Mouse (Mus musculus) heart, embryonic 15.5 days (tissue): ENCODE data around the gene Bace2. TPM values are rescaled to one million over a fixed set of nuclear protein-coding genes. Genes with fewer than 3 reads are reported as not detected.

Experiments used
- ATAC-seq: fragments of 200-750 bp; cut with Nextera tagmentation; replicated peaks from 2 replicates; pipeline ENCODE4 v1.8.0; 2017; ENCODE audit warnings: low read depth, moderate TSS enrichment; ENCODE audit not compliant: insufficient number of reproducible peaks, insufficient read depth, low FRiP score
- H3K27ac ChIP-seq: fragments of 300-500 bp; sonication (generic); 2 replicates; pipeline ENCODE4 v1.5.1; 2015; ENCODE audit warnings: mild to moderate bottlenecking, inconsistent platforms
- H3K27me3 ChIP-seq: fragments of 300-500 bp; sonication (generic); 2 replicates; pipeline ENCODE4 v1.6.1; 2015; ENCODE audit warnings: inconsistent platforms
- H3K36me3 ChIP-seq: fragments of 300-500 bp; sonication (generic); 2 replicates; pipeline ENCODE4 v1.6.1; 2015; ENCODE audit warnings: mild to moderate bottlenecking, inconsistent platforms
- H3K4me1 ChIP-seq: fragments of 300-500 bp; sonication (generic); replicated peaks from 2 replicates; pipeline ENCODE4 v1.6.1; 2015; ENCODE audit warnings: inconsistent platforms
- H3K4me2 ChIP-seq: fragments of 300-500 bp; sonication (generic); 2 replicates; pipeline ENCODE4 v1.6.1; 2015; ENCODE audit warnings: inconsistent platforms, mild to moderate bottlenecking, moderate library complexity
- H3K4me3 ChIP-seq: fragments of 300-500 bp; sonication (generic); 2 replicates; pipeline ENCODE4 v1.5.1; 2015; ENCODE audit warnings: mild to moderate bottlenecking, inconsistent platforms
- H3K9ac ChIP-seq: fragments of 300-500 bp; sonication (generic); 2 replicates; pipeline ENCODE4 v1.6.1; 2015; ENCODE audit warnings: mild to moderate bottlenecking, inconsistent platforms
- H3K9me3 ChIP-seq: fragments of 300-500 bp; sonication (generic); replicated peaks from 2 replicates; pipeline ENCODE4 v1.6.1; 2016; ENCODE audit warnings: inconsistent platforms
- WGBS: fragments of 180-500 bp; shearing (Covaris S2); methylation state at CpG from one replicate; pipeline ENCODE4 v1.1.7; 2015; ENCODE audit warnings: mixed read lengths; 5-methylcytosine and 5-hydroxymethylcytosine counted together
- polyA plus RNA-seq: library from polyadenylated mRNA; unstranded; fragments of >200 nt; fragmentation: Nextera tagmentation; extraction: Ambion mirVana; gene quantifications from 2 replicates; pipeline ENCODE4 v1.2.1, GENCODE M21; 2015

The Bace2 gene
- polyA plus RNA-seq, 1 experiment from 2014 or later = 49.2 TPM

- no peak overlapping the region for H3K27ac ChIP-seq
- H3K4me1 ChIP-seq = no peaks in the 10 kb centered on the region
- H3K9me3 ChIP-seq = no peaks in the 10 kb centered on the region
- H3K4me2 ChIP-seq = no peak overlapping the region
- ATAC-seq = no peak
- H3K4me3 ChIP-seq = no peak overlapping the region
- H3K9ac ChIP-seq = no peak overlapping the region
- H3K27me3 ChIP-seq = no peaks in the 10 kb centered on the region
- 61% methylated on average over 3 of the region's 3 CpGs for WGBS
- H3K36me3 ChIP-seq = no peaks in the 10 kb centered on the region
Observed at GRCm38 (mm10) chr16:97438191-97438590, 81.6 kb downstream of the Bace2 start.

- no peaks in the 10 kb centered on the region for H3K9me3 ChIP-seq
- H3K36me3 ChIP-seq = no peaks in the 10 kb centered on the region
- H3K27me3 ChIP-seq = no peaks in the 10 kb centered on the region
- no peak overlapping the region for H3K4me2 ChIP-seq
- no peak overlapping the region for H3K9ac ChIP-seq
- ATAC-seq = no peak
- H3K27ac ChIP-seq = no peak overlapping the region
- H3K4me3 ChIP-seq = no peak overlapping the region
- H3K4me1 ChIP-seq = no peaks in the 10 kb centered on the region
- 70% methylated on average over 9 of the region's 9 CpGs for WGBS
Observed at GRCm38 (mm10) chr16:97441967-97442366, 85.4 kb downstream of the Bace2 start.

DNA sequence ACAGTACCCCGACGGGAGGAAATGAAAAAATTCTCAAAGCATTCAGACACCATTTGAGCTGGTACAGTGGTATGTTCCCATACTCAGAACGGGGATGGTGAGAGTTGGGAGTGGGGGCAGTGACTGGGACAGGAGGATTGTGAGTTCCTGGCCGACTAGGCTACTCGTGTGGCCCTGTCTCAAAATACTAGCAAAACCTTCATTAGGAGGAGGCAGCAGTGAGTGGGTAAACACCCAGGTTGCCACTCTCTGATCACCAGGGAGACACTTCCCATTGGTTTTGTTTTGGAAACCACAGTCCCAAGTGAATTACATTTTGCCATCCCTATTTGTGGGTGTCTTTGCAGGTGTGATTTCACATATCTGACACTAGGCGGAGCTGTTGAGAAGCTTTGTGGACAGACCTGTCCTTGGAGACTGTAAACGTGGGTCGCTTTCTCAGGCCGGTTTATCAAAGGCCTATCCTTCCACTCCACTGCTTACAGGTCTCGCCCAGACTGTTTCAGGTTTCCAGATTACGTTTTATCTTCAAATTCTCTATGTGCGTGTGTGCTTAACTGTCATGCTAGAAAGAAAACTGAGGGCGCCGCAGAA lies 87.2 kb downstream of the Bace2 start:
- Histone ChIP-seq H3K27me3 (no peaks in the 10 kb centered on the region), H3K36me3 (no peaks in the 10 kb centered on the region), H3K27ac (no peak overlapping the region), H3K9ac (no peak overlapping the region), H3K4me2 (no peak overlapping the region), H3K4me3 (no peak overlapping the region), H3K9me3 (no peaks in the 10 kb centered on the region), H3K4me1 (no peaks in the 10 kb centered on the region)
- 45% methylated on average over 14 of the region's 14 CpGs for WGBS
- no peak; the same call in 1 of the 2 replicates for ATAC-seq

DNA sequence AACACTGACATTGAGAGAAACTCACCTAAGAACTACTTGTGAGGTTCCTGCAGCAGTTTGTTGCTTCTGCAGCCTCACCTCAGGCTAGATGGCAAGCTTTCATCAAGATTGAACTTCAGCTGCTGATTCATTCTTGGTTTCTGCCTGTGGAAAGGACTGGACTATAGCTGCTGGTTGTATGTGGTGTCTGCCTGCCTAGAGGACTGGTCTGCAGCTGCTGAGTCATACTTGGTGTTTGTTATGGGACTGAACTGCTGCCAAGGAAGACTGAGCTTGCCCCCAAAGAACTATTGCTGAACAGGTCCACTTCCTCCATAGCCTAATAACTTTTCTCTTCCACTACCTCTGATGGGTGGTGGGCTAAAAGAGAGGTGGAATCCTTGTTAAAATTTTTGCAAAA lies 90.8 kb downstream of the Bace2 start:
- Histone ChIP-seq H3K27ac (no peak overlapping the region), H3K36me3 (no peaks in the 10 kb centered on the region), H3K4me1 (no peaks in the 10 kb centered on the region), H3K4me3 (no peak overlapping the region), H3K9ac (no peak overlapping the region), H3K4me2 (no peak overlapping the region), H3K9me3 (no peaks in the 10 kb centered on the region), H3K27me3 (no peaks in the 10 kb centered on the region; the same call in 1 of the 2 replicates)
- no peak for ATAC-seq

- no peak for ATAC-seq
- no peak overlapping the region for H3K9ac ChIP-seq
- H3K27me3 ChIP-seq = no peaks in the 10 kb centered on the region
- no peaks in the 10 kb centered on the region for H3K9me3 ChIP-seq
- WGBS = 74% methylated on average over 1 of the region's 1 CpGs
- no peak overlapping the region for H3K4me3 ChIP-seq
- H3K4me1 ChIP-seq = 0 out of 2 replicates have a peak, but pooled peaks cover 4% of the 10 kb centered on the region
- no peaks in the 10 kb centered on the region for H3K36me3 ChIP-seq
- H3K27ac ChIP-seq = no peak overlapping the region
- H3K4me2 ChIP-seq = no peak overlapping the region
Observed at GRCm38 (mm10) chr16:97459831-97460230, 103.3 kb downstream of the Bace2 start.

DNA sequence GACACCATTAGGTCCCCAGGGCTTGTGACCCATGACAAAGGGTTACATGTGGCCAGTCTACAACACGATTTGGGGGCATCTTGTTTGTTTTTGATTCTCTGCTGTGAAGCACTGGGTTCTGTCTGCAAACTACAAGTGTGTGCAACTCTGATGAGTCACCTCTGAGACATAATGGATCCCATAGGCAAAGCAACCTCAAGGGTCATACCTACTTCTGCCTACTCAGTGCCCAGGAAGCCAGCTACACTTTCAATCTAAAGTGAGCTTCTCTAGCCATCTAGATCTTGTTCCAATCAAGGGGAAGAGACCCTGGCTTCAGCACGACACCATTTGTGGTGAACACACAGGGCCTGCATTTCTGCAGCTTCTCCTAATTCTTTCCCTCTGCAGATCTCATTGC lies 104.7 kb downstream of the Bace2 start:
- Histone ChIP-seq H3K27ac (no peak overlapping the region), H3K4me2 (no peak overlapping the region), H3K9me3 (no peaks in the 10 kb centered on the region), H3K4me3 (no peak overlapping the region), H3K4me1 (0 out of 2 replicates have a peak, but pooled peaks cover 4% of the 10 kb centered on the region), H3K9ac (no peak overlapping the region), H3K36me3 (no peaks in the 10 kb centered on the region), H3K27me3 (no peaks in the 10 kb centered on the region)
- ATAC-seq = no peak
- WGBS = 62% methylated on average over 2 of the region's 2 CpGs

- no peaks in the 10 kb centered on the region for H3K36me3 ChIP-seq
- no peak within 1 kb of the TSS for H3K27ac ChIP-seq
- no peak within 1 kb of the TSS for H3K4me2 ChIP-seq
- H3K4me3 ChIP-seq = no peak within 1 kb of the TSS
- H3K4me1 ChIP-seq = 0 out of 2 replicates have a peak, but pooled peaks cover 4% of the 10 kb centered on the region
- no peaks in the 10 kb centered on the region for H3K9me3 ChIP-seq
- H3K27me3 ChIP-seq = no peaks in the 10 kb centered on the region; the same call in 1 of the 2 replicates
- peak; percentile 55; the same call in 1 of the 2 replicates for ATAC-seq
- H3K9ac ChIP-seq = no peak within 1 kb of the TSS
- whole genome bisulfite sequencing = 35% methylated on average over 4 of the region's 4 CpGs
Observed at GRCm38 (mm10) chr16:97462481-97463181, 106.1 kb downstream of the Bace2 start, which contains the start of gene Mx1. Gene Mx1 (minus strand): TSS chr16:97462907.

- ATAC-seq = no peak
- peaks cover 4% of the 10 kb centered on the region; the same call in 1 of the 2 replicates for H3K27me3 ChIP-seq
- 37% methylated on average over 4 of the region's 4 CpGs for WGBS
- no peak overlapping the region for H3K4me3 ChIP-seq
- H3K9ac ChIP-seq = no peak overlapping the region
- H3K4me2 ChIP-seq = no peak overlapping the region
- H3K4me1 ChIP-seq = peaks cover 11% of the 10 kb centered on the region
- no peak overlapping the region for H3K27ac ChIP-seq
- no peaks in the 10 kb centered on the region for H3K9me3 ChIP-seq
- no peaks in the 10 kb centered on the region for H3K36me3 ChIP-seq
Observed at GRCm38 (mm10) chr16:97466182-97466957, 109.8 kb downstream of the Bace2 start.

DNA sequence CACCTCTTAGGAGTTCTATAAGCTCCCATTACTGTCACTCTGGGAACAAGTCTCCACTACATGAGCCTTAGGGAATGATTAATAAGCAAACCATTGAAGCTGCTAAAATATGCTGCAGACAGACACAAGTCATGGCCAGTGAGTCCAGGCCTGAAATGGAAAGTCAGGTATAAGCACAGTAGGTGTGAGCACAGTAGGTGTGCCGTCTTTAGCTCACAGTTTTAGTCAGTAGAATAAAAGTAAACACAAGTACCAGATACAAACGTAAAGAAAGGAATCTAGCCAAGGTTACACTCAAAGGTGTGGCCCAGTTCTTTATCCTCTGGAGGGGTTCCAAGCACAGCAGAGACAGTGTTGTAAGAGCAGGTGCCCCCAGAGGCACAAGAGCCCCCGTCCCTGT lies 110.9 kb downstream of the Bace2 start:
- Histone ChIP-seq H3K4me3 (no peak overlapping the region), H3K4me2 (no peak overlapping the region), H3K4me1 (peaks cover 11% of the 10 kb centered on the region), H3K36me3 (no peaks in the 10 kb centered on the region), H3K27me3 (peaks cover 4% of the 10 kb centered on the region; the same call in 1 of the 2 replicates), H3K27ac (no peak overlapping the region), H3K9me3 (no peaks in the 10 kb centered on the region), H3K9ac (no peak overlapping the region)
- WGBS = 65% methylated on average over 3 of the region's 3 CpGs
- no peak for ATAC-seq

DNA sequence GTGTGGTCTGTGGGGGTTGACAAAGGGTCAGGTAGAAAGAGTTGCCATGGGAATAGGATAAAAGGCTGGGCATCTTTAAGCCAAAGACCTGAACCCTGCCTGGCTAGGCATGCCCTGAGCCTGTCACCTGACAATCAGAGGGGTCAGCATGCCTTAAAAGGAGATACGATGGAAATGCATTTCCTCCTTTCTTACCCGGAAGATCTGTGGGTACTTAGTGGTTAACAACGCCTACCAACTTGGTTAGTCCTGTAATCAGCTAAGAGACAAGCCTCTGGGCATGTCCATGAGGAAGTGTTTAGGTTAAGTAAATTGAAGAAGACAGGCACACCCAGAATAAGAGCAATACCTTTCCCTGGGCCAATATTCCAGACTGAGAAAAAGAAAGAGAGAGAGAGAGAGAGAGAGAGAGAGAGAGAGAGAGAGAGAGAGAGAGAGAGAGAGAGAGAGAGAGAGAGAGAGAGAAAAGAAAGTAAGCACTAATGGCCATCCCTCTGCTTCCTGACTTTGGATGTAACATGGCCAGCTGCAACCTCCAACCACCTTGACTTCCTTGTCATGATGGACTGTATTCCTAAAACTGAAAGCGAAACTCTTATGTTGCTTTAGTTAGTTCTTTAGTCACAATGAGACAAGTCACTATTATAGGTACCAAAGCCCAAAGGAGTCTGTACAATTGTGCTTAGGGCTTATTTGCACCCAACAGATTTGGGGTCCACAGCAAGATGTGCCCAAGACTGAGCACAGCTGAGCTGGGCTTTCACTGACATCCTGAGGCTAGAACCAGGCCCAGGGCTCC lies 111.7 kb downstream of the Bace2 start:
- Histone ChIP-seq H3K9ac (no peak overlapping the region), H3K4me3 (no peak overlapping the region), H3K27me3 (peaks cover 4% of the 10 kb centered on the region; the same call in 1 of the 2 replicates), H3K27ac (no peak overlapping the region), H3K36me3 (no peaks in the 10 kb centered on the region), H3K9me3 (no peaks in the 10 kb centered on the region), H3K4me1 (peaks cover 7% of the 10 kb centered on the region), H3K4me2 (no peak overlapping the region)
- ATAC-seq = no peak
- WGBS = 69% methylated on average over 4 of the region's 4 CpGs

- Histone ChIP-seq H3K4me3 (no peak overlapping the region), H3K4me1 (peaks cover 15% of the 10 kb centered on the region), H3K36me3 (no peaks in the 10 kb centered on the region), H3K27ac (no peak overlapping the region), H3K27me3 (0 out of 2 replicates have a peak, but pooled peaks cover under 1% of the 10 kb centered on the region), H3K9ac (no peak overlapping the region), H3K4me2 (no peak overlapping the region), H3K9me3 (no peaks in the 10 kb centered on the region)
- 70% methylated on average over 2 of the region's 2 CpGs for WGBS
- no peak for ATAC-seq
Observed at GRCm38 (mm10) chr16:97474671-97475070, 118.1 kb downstream of the Bace2 start.
